In the genomic region with DNA sequence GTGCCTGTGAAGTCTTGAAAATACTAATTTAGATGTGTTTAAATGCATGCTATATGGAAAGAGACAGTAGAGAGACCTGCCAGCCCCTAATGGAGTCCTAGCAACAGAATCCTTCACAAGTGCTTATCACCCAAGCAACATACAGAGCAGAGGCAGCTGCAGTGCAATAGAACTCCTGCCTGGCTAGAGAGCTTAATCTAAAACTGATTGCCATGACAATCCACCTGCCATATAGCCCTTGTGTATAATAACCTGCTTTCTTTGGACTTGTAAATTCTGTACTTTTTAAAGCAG, we compare ENCODE assay signal across 8 mouse cellular contexts.
A peak's percentile ranks its signal among the peaks of the same experiment; 100 is the strongest.
DNase-seq lines count a peak whose midpoint lies in the region; ATAC-seq and TF ChIP-seq lines count a peak whose summit lies in the region.

No protein-coding gene starts in this region.

- peak; percentile 65 for ATAC-seq in kidney, embryonic 15.5 days (replicated peaks; ENCODE audit: low FRiP score)
- peak; percentile 57 for ATAC-seq in common myeloid progenitor, adult 5-6 weeks (replicated peaks; ENCODE audit: low read depth, poor library complexity, severe bottlenecking)
- peak; percentile 54 for ATAC-seq in intestine, embryonic 14.5 days (replicated peaks; ENCODE audit: low FRiP score, low TSS enrichment, low read depth)
- ATAC-seq in midbrain, postnatal 0 days (ENCODE audit: low FRiP score), result peak; percentile 75

- H3K9ac ChIP-seq in kidney, embryonic 15.5 days, result peak overlapping the region; percentile 87
- peak overlapping the region; percentile 71 for H3K9ac ChIP-seq in intestine, embryonic 14.5 days (ENCODE audit: low read length)
- H3K9ac ChIP-seq in midbrain, postnatal 0 days (replicated peaks; ENCODE audit: low read length, poor library complexity, severe bottlenecking), result peak overlapping the region; percentile 94

- no peak for TF ChIP-seq CTCF in midbrain, postnatal 0 days (IDR thresholded peaks at IDR 0.05)

- H3K9me3 ChIP-seq in kidney, embryonic 15.5 days (replicated peaks), result no peaks in the 10 kb centered on the region
- no peaks in the 10 kb centered on the region for H3K9me3 ChIP-seq in intestine, embryonic 14.5 days (ENCODE audit: control insufficient read depth, low read length)
- H3K9me3 ChIP-seq in midbrain, postnatal 0 days (ENCODE audit: low read length), result no peaks in the 10 kb centered on the region

- H3K36me3 ChIP-seq in kidney, embryonic 15.5 days, result no peaks in the 10 kb centered on the region
- no peaks in the 10 kb centered on the region for H3K36me3 ChIP-seq in intestine, embryonic 14.5 days (ENCODE audit: control insufficient read depth, insufficient read depth, low read length)
- no peaks in the 10 kb centered on the region for H3K36me3 ChIP-seq in midbrain, postnatal 0 days (ENCODE audit: insufficient read depth, low read length)

- peak overlapping the region; percentile 88 for H3K4me2 ChIP-seq in kidney, embryonic 15.5 days
- peak overlapping the region; percentile 69 for H3K4me2 ChIP-seq in intestine, embryonic 14.5 days (ENCODE audit: low read length)
- H3K4me2 ChIP-seq in midbrain, postnatal 0 days (ENCODE audit: low read depth, low read length, poor library complexity, severe bottlenecking), result peak overlapping the region; percentile 56

- H3K4me3 ChIP-seq in kidney, embryonic 15.5 days (replicated peaks), result peak overlapping the region; percentile 74
- H3K4me3 ChIP-seq in intestine, embryonic 14.5 days (ENCODE audit: low read depth, low read length), result peak overlapping the region; percentile 87
- H3K4me3 ChIP-seq in midbrain, postnatal 0 days (ENCODE audit: low read depth, low read length), result peak overlapping the region; percentile 100

- H3K27me3 ChIP-seq in kidney, embryonic 15.5 days, result no peaks in the 10 kb centered on the region
- no peaks in the 10 kb centered on the region for H3K27me3 ChIP-seq in intestine, embryonic 14.5 days (replicated peaks; ENCODE audit: control insufficient read depth, insufficient read depth, low read length)
- no peaks in the 10 kb centered on the region for H3K27me3 ChIP-seq in midbrain, postnatal 0 days (ENCODE audit: insufficient read depth, low read length)

- H3K27ac ChIP-seq in kidney, embryonic 15.5 days, result 0 out of 2 replicates have a peak overlapping the region, but pooled peaks have one; percentile 34
- H3K27ac ChIP-seq in intestine, embryonic 14.5 days (ENCODE audit: low read depth), result no peak overlapping the region
- H3K27ac ChIP-seq in midbrain, postnatal 0 days (ENCODE audit: low read depth, low read length), result peak overlapping the region; percentile 90

- no peak for DNase-seq in kidney, postnatal 25 days
- no peak for DNase-seq in intestine, embryonic 14.5 days (ENCODE audit: low spot score)
- peak; percentile 43 for DNase-seq in midbrain, postnatal 0 days (ENCODE audit: low spot score)
- DNase-seq in embryo, embryonic 10.5 days (ENCODE audit: low spot score), result no peak
- no peak for DNase-seq in layer of hippocampus, postnatal 10 days (ENCODE audit: low spot score in 2 of 2)
- no peak for DNase-seq in kidney, adult 9 months

- H3K4me1 ChIP-seq in kidney, embryonic 15.5 days, result peaks cover 27% of the 10 kb centered on the region
- peaks cover 19% of the 10 kb centered on the region for H3K4me1 ChIP-seq in intestine, embryonic 14.5 days (replicated peaks; ENCODE audit: control insufficient read depth, insufficient read depth, low read length)
- peaks cover 6% of the 10 kb centered on the region; the same call in 1 of the 2 replicates for H3K4me1 ChIP-seq in midbrain, postnatal 0 days (ENCODE audit: insufficient read depth, low read length)
